Mouse (Mus musculus) gastrocnemius, adult 8-10 months (tissue): ENCODE measurements around the gene Fam219a. TPM values are rescaled to one million over a fixed set of nuclear protein-coding genes. Genes with fewer than 3 reads are reported as not detected.

Experiments
- DNase-seq, 2 experiments: peaks; one replicate each; pipeline ENCODE4 v3.0.0; 2022; ENCODE audit warnings: low spot score in 2 of 2
- total RNA-seq, 4 experiments: library from RNA; stranded (reverse); gene quantifications; 2 replicates each; pipeline ENCODE4 v1.2.4; 2022

The Fam219a gene
- total RNA-seq: 10 to 100 TPM; 19.1 to 29.8 (median 24.0) TPM

- peak; percentile 97 to 99 for DNase-seq
Observed at GRCm38 (mm10) chr4:41569411-41569885, at the start of gene Fam219a, which contains the start of gene Dnaic1. Gene Fam219a (minus strand): TSS chr4:41569538. Gene Dnaic1 (plus strand): TSS chr4:41569775.

DNA sequence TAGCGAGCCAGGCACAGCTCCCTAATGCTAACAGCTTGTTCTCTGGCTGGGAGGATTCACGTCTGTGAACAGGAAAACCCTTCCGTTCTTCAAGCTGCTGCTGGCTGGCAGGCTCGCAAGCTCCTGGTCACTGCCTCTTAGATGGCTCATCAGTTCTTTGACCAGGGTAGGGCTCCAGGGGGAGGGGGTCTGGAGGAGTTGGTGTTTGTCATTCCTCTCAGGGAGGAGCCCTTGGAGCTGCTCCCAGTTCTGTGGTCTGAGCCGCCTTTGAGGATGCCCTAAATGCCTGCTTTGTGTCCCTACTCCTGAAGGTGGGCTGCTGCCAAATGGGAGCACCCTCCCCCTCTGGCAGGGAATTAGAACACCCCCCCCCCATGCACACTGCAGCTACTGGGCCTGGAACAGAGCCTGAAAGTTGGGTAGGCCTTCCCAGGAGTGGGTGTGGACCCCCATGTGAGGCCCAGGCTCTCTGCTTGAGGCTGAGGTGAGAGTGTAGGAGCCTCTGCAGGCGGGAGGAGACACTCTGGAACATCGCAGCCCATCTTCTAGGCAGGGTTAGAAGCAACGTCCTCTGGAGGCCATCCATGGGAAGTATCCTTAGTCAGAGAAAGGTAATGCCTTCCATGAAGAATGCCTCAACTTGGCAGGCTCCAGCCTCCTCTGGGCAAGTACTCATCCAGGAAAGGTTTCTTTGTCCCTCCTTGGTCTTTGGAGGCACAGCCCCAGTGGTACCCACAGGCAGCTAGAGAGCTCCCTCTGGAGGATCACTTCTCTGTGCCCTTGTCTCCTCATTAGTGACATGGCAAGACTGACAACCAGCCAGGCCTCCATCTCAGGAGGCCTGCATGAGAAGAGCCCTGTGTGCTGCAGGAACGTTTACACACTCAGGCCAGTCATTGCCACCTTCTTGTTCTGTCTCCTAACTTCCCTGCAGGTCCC is 46.6 kb upstream of the Fam219a start:
- DNase-seq: no peak

DNA sequence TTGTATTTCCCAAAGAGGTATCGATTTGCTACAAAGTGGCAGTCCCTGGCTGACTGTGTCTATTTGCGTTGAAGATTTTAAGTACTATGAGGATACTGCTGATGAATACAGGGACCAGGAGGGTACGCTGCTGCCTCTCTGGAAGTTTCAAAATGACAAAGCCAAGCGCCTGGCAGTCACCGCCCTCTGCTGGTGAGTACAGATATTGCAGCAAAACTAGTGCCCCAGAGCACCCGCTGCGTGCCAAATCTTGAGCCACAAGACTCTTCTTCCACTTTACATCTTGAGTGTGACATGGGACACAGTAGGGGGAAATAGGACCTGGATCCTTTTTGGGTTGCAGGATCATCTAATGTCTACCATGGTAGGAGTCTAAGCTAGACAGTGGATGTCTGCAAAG is 44.8 kb upstream of the Fam219a start:
- DNase-seq: peak; percentile 72 to 74

GRCm38 (mm10) chr4:41612166-41612565 is 42.8 kb upstream of the Fam219a start:
- DNase-seq: no peak

DNA sequence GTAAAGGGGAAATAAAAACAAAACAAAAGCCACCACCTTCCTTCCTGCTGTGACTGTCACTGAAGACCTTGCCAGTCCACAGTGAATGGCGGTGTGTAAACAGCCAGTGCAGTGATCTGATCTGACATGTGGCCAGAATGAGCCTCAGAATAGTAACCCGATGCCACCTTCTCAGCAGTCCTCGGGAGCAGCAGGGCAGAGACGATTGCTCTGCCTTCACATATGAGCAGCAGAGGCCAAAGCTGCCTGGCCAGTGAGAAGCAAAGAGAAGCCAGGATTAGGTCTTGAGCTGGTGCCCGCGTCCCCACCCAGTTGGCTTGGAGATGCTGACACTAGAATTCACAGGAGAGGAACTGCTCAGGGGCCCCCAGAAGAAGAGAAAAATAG is 41.2 kb upstream of the Fam219a start:
- DNase-seq: peak; percentile 30 to 63

GRCm38 (mm10) chr4:41609681-41610593 is 40.6 kb upstream of the Fam219a start:
- no peak for DNase-seq

DNA sequence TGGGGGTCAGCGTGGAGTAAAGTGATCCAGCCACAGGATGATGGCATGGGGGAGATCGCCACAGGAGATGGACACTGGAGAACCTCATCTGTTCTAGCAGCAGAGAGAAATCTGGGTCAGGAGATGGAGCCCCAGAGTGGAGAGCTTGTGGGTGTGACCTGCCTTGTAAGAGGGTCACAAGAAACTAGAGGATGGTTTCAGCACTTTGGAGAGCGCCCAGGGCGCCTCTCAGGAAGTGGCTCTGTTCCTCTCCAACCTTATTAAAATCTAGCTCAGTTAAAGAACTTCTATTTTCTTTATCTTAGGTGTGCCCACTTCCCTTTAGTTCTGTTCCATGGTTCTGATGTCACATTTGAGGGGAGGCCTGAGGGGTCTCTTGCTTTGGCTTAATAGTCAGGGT is 37.4 kb upstream of the Fam219a start:
- DNase-seq: no peak

GRCm38 (mm10) chr4:41604476-41605396 is 35.4 kb upstream of the Fam219a start:
- DNase-seq: no peak

DNA sequence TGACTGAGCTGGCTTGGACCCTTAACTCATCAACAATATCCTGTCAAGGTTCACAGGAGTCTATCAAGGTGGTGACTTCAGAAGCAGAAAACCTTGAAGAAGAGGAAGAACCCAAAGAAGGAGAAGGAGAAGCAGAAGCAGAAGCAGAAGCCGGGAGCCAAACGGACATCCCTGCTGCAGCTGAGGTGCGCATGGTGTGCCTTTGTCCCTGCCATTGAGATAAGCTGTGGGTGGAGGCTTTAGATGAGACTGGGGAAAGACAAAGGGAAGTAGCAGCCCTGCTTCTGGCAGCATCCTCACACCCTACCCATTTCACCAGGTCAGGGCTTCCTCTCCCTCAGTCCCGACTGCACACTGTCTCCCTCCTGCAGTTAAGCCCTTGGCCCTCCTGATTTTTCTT is 33.5 kb upstream of the Fam219a start:
- DNase-seq: no peak

DNA sequence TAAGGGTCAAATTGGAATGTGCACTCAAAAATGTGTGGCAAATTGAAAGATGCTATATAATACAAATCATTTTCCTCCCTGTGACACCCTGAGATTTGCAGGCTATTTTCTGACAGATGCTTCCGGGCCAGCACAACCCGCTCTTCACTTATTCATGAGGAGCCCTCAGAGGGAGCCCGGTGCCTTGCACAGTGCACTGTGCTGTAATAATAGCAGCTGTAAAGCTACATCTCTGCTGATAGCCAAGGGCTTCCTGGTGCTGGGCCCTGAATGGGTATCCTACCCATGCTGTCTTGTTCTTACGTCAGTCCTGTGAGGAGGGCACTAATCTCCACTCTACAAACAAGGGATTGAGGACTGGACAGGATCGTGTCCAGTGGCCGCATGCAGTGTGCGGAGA is 14.0 kb upstream of the Fam219a start:
- no peak for DNase-seq

GRCm38 (mm10) chr4:41575914-41576313 is 6.6 kb upstream of the Fam219a start:
- no peak for DNase-seq

GRCm38 (mm10) chr4:41573492-41573891 is 4.2 kb upstream of the Fam219a start:
- DNase-seq: no peak

DNA sequence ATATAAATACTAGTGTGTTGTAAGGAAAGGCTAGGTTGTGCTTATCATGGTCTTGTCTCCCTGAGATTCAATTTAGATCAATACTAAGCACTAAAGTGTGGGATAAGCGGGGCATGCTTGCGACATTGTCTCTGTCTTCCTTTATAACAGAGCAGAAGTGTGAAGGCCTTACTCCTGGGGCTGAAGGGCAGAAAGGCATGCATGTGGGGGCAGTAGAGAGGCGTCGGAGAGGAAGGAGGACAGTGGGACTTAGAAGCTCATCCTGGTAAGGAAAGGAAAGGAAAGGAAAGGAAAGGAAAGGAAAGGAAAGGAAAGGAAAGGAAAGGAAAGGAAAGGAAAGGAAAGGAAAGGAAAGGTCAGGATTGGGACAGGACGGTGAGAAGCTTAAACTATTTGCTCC is 2.2 kb upstream of the Fam219a start:
- DNase-seq: no peak

DNA sequence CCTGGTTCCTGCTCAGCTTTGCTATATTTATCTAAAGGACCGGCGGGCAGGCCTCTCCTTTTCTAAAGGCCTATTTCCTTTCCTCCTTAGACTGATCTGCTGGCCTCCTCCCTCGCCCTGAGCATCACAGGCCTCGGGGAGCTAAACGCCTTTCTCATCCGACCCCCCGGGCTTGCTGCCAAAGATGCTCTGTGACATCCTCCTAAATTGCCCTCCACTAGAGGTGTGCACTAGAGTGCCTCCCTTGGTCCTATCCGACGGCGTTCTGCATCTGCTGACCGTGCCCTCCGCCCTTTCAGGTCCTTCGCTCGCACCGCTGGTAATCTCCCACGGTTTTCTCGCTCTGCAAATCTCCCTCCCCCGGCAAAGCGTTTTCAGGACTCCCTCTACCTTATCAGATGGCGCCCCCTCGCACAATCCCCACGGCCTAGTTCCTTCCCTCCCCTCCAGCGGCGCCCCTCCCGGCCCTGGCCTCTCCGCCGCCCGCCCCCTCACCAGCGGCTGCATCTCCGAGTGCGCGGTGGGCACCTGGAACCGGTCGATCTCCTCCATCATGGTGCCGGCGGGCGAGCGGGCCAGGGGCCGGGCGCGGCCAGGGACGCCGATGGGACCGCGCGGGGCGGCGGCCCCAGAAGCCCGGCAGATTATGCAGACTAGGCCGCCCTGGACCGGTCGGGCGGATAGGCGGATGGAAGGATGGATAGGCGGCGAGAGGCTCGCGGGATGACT is 492 bp downstream of the Fam219a start:
- peak in 1 of 2 experiments; percentile 39 for DNase-seq

GRCm38 (mm10) chr4:41568239-41568638 is 1.1 kb downstream of the Fam219a start:
- DNase-seq: no peak

- DNase-seq: no peak
Observed at GRCm38 (mm10) chr4:41566123-41566522, 3.2 kb downstream of the Fam219a start.

DNA sequence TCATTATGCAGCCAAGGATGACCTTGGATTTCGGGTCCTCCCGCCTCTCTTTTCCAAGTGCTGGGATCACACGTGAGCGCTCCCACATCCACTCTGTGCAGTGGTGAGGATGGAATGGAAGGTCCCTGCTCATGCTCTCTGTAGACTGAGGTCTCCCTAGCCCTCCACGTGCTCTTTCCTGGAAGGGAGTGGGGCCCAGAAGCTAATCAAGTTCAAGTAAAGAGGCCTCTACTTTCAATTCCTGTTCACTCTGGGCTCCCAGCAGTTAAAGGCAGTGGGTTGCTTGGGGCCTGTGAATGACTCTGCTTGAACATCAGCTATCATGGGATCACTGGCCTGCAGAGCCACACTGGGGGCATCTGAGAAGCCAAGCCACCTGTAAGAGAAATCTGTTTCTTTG is 6.0 kb downstream of the Fam219a start:
- DNase-seq: no peak

DNA sequence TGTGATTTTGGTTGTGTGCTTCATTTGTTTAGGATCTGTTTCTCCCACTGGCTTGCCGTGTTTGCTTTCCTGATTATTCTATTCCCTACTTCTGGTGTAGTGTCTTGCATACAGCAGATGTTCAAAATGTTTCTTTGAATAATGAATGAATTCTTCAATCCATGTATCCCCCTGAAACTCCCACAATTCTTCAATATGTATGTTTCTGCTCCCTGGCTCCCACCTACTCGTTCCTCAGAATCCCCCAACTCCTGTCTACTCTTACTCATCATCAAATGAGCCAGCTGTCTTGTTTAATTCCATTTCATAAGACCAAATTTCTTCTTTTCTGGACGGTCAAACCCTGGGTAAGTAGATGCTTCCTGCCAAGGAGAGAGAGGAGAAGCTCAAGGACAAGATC is 12.2 kb downstream of the Fam219a start:
- no peak for DNase-seq

DNA sequence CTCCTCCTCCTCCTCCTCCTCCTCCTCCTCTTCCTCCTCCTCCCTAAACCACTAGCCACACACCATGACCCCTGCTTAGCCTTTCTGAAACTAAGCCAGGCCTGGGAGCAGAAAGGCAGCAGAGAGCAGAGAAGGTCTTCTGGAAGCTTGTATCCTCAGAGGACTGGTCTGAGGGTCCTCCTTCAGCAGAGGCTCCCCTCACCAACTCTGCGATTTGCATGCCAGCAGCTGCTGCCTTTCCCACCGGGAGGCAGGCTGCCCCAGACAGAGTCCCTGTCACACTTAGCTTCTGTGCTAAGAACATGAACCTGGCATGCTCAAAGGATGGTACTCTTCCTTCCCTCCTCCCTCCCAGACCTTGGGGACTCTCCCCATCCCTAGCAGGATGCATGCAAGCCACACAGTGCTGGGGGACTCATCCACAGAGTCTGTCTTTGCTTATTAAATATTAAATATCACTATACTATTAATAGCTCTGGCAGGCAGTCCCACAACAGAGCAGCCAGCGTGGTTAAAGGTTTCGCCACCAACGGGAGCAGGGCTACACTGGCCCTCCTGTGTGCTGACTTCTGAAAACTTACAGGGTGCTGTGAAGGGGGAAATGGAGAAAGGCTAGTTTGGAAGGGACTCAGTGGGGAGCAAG is 12.9 kb downstream of the Fam219a start:
- peak in 1 of 2 experiments; percentile 43 for DNase-seq
